Mouse (Mus musculus): Measurements from ENCODE around the gene Far2. TPM values are rescaled to one million over a fixed set of nuclear protein-coding genes. Genes with fewer than 3 reads are reported as not detected.
A peak's percentile ranks its signal among the peaks of the same experiment; 100 is the strongest.
"Not testable (repeated sequence)": the region's sequence is repeated elsewhere in the genome, so short reads cannot be mapped to it uniquely, and the experiment has no call there.

Gene Far2
- polyA plus RNA-seq, 1 experiment from 2014 or later = 20.5 TPM

- H3K9me3 ChIP-seq (ENCODE audit: control insufficient read depth, low read length) = no peaks in the 10 kb centered on the region
- H3K27me3 ChIP-seq (ENCODE audit: control insufficient read depth, insufficient read depth, low read length) = no peaks in the 10 kb centered on the region
- H3K4me2 ChIP-seq (ENCODE audit: low read length) = no peak overlapping the region
- DNase-seq (no peak), ATAC-seq (ENCODE audit: low FRiP score, low TSS enrichment) (no peak)
- no peak overlapping the region for H3K27ac ChIP-seq (replicated peaks; ENCODE audit: low read depth, low read length)
- no peak overlapping the region for H3K9ac ChIP-seq (replicated peaks; ENCODE audit: low read length)
- H3K4me1 ChIP-seq (ENCODE audit: control insufficient read depth, insufficient read depth, low read length) = peaks cover 10% of the 10 kb centered on the region; the same call in 1 of the 2 replicates
- no peaks in the 10 kb centered on the region for H3K36me3 ChIP-seq (ENCODE audit: control insufficient read depth, insufficient read depth, low read length)
- no peak overlapping the region for H3K4me3 ChIP-seq (replicated peaks; ENCODE audit: low read depth, low read length)
Measured at GRCm38 (mm10) chr6:148133536-148133935, 86.5 kb downstream of the Far2 start.

- Histone ChIP-seq H3K4me3 (replicated peaks; ENCODE audit: low read depth, low read length) (no peak overlapping the region), H3K27ac (replicated peaks; ENCODE audit: low read depth, low read length) (no peak overlapping the region), H3K9me3 (ENCODE audit: control insufficient read depth, low read length) (no peaks in the 10 kb centered on the region), H3K4me1 (ENCODE audit: control insufficient read depth, insufficient read depth, low read length) (peaks cover 10% of the 10 kb centered on the region; the same call in 1 of the 2 replicates), H3K4me2 (ENCODE audit: low read length) (no peak overlapping the region), H3K9ac (replicated peaks; ENCODE audit: low read length) (no peak overlapping the region), H3K27me3 (ENCODE audit: control insufficient read depth, insufficient read depth, low read length) (no peaks in the 10 kb centered on the region), H3K36me3 (ENCODE audit: control insufficient read depth, insufficient read depth, low read length) (no peaks in the 10 kb centered on the region)
- ATAC-seq (ENCODE audit: low FRiP score, low TSS enrichment) = peak; percentile 86
- DNase-seq = peak; percentile 91
- WGBS = 29% methylated on average over 9 of the region's 9 CpGs
Measured at GRCm38 (mm10) chr6:148135769-148136382, 88.8 kb downstream of the Far2 start.

GRCm38 (mm10) chr6:148139288-148139995, 92.4 kb downstream of the Far2 start:
- Histone ChIP-seq H3K36me3 (ENCODE audit: control insufficient read depth, insufficient read depth, low read length) (no peaks in the 10 kb centered on the region), H3K4me1 (ENCODE audit: control insufficient read depth, insufficient read depth, low read length) (no peaks in the 10 kb centered on the region), H3K9ac (replicated peaks; ENCODE audit: low read length) (no peak overlapping the region), H3K4me3 (replicated peaks; ENCODE audit: low read depth, low read length) (no peak overlapping the region), H3K27me3 (ENCODE audit: control insufficient read depth, insufficient read depth, low read length) (no peaks in the 10 kb centered on the region), H3K4me2 (ENCODE audit: low read length) (no peak overlapping the region), H3K27ac (replicated peaks; ENCODE audit: low read depth, low read length) (no peak overlapping the region), H3K9me3 (ENCODE audit: control insufficient read depth, low read length) (no peaks in the 10 kb centered on the region; the same call in 1 of the 2 replicates)
- DNase-seq (no peak), ATAC-seq (ENCODE audit: low FRiP score, low TSS enrichment) (no peak)
- 87% methylated on average over 6 of the region's 6 CpGs for WGBS

GRCm38 (mm10) chr6:148141874-148142273, 94.8 kb downstream of the Far2 start:
- no peak for DNase-seq
- H3K9me3 ChIP-seq (ENCODE audit: control insufficient read depth, low read length) = no peaks in the 10 kb centered on the region; the same call in 1 of the 2 replicates
- H3K27ac ChIP-seq (replicated peaks; ENCODE audit: low read depth, low read length) = no peak overlapping the region
- H3K9ac ChIP-seq (replicated peaks; ENCODE audit: low read length) = no peak overlapping the region
- no peaks in the 10 kb centered on the region for H3K36me3 ChIP-seq (ENCODE audit: control insufficient read depth, insufficient read depth, low read length)
- no peaks in the 10 kb centered on the region for H3K4me1 ChIP-seq (ENCODE audit: control insufficient read depth, insufficient read depth, low read length)
- H3K4me3 ChIP-seq (replicated peaks; ENCODE audit: low read depth, low read length) = no peak overlapping the region
- H3K27me3 ChIP-seq (ENCODE audit: control insufficient read depth, insufficient read depth, low read length) = no peaks in the 10 kb centered on the region
- no peak overlapping the region for H3K4me2 ChIP-seq (ENCODE audit: low read length)
- ATAC-seq (ENCODE audit: low FRiP score, low TSS enrichment) = no peak
- 83% methylated on average over 5 of the region's 5 CpGs for WGBS

- Histone ChIP-seq H3K36me3 (ENCODE audit: control insufficient read depth, insufficient read depth, low read length) (no peaks in the 10 kb centered on the region), H3K4me3 (replicated peaks; ENCODE audit: low read depth, low read length) (no peak overlapping the region), H3K27ac (replicated peaks; ENCODE audit: low read depth, low read length) (no peak overlapping the region), H3K27me3 (ENCODE audit: control insufficient read depth, insufficient read depth, low read length) (no peaks in the 10 kb centered on the region), H3K9me3 (ENCODE audit: control insufficient read depth, low read length) (no peaks in the 10 kb centered on the region; the same call in 1 of the 2 replicates), H3K4me2 (ENCODE audit: low read length) (no peak overlapping the region), H3K4me1 (ENCODE audit: control insufficient read depth, insufficient read depth, low read length) (no peaks in the 10 kb centered on the region), H3K9ac (replicated peaks; ENCODE audit: low read length) (no peak overlapping the region)
- WGBS = 91% methylated on average over 1 of the region's 1 CpGs
- DNase-seq (no peak), ATAC-seq (ENCODE audit: low FRiP score, low TSS enrichment) (no peak)
Measured at GRCm38 (mm10) chr6:148142421-148142820, 95.4 kb downstream of the Far2 start.

GRCm38 (mm10) chr6:148152305-148152704, 105.2 kb downstream of the Far2 start:
- H3K36me3 ChIP-seq (ENCODE audit: control insufficient read depth, insufficient read depth, low read length); DNase-seq; H3K27me3 ChIP-seq (ENCODE audit: control insufficient read depth, insufficient read depth, low read length); ATAC-seq (ENCODE audit: low FRiP score, low TSS enrichment); H3K9ac ChIP-seq (replicated peaks; ENCODE audit: low read length); H3K27ac ChIP-seq (replicated peaks; ENCODE audit: low read depth, low read length); H3K4me1 ChIP-seq (ENCODE audit: control insufficient read depth, insufficient read depth, low read length); H3K9me3 ChIP-seq (ENCODE audit: control insufficient read depth, low read length); H3K4me3 ChIP-seq (replicated peaks; ENCODE audit: low read depth, low read length); H3K4me2 ChIP-seq (ENCODE audit: low read length): not testable (repeated sequence)
- WGBS = 63% methylated on average over 4 of the region's 4 CpGs

GRCm38 (mm10) chr6:148172904-148173303, 125.8 kb downstream of the Far2 start:
- no peaks in the 10 kb centered on the region for H3K9me3 ChIP-seq (ENCODE audit: control insufficient read depth, low read length)
- DNase-seq (no peak), ATAC-seq (ENCODE audit: low FRiP score, low TSS enrichment) (no peak)
- H3K36me3 ChIP-seq (ENCODE audit: control insufficient read depth, insufficient read depth, low read length) = peaks cover 3% of the 10 kb centered on the region; the same call in 1 of the 2 replicates
- H3K4me1 ChIP-seq (ENCODE audit: control insufficient read depth, insufficient read depth, low read length) = no peaks in the 10 kb centered on the region
- WGBS = 92% methylated on average over 3 of the region's 3 CpGs
- no peak overlapping the region for H3K4me3 ChIP-seq (replicated peaks; ENCODE audit: low read depth, low read length)
- H3K27ac ChIP-seq (replicated peaks; ENCODE audit: low read depth, low read length) = no peak overlapping the region
- no peak overlapping the region for H3K9ac ChIP-seq (replicated peaks; ENCODE audit: low read length)
- no peaks in the 10 kb centered on the region for H3K27me3 ChIP-seq (ENCODE audit: control insufficient read depth, insufficient read depth, low read length)
- H3K4me2 ChIP-seq (ENCODE audit: low read length) = no peak overlapping the region

GRCm38 (mm10) chr6:148185694-148186093, 138.6 kb downstream of the Far2 start:
- Histone ChIP-seq H3K9ac (replicated peaks; ENCODE audit: low read length) (no peak overlapping the region), H3K27me3 (ENCODE audit: control insufficient read depth, insufficient read depth, low read length) (no peaks in the 10 kb centered on the region), H3K4me1 (ENCODE audit: control insufficient read depth, insufficient read depth, low read length) (no peaks in the 10 kb centered on the region), H3K4me2 (ENCODE audit: low read length) (no peak overlapping the region), H3K9me3 (ENCODE audit: control insufficient read depth, low read length) (no peaks in the 10 kb centered on the region), H3K36me3 (ENCODE audit: control insufficient read depth, insufficient read depth, low read length) (peaks cover 88% of the 10 kb centered on the region), H3K4me3 (replicated peaks; ENCODE audit: low read depth, low read length) (no peak overlapping the region), H3K27ac (replicated peaks; ENCODE audit: low read depth, low read length) (no peak overlapping the region)
- DNase-seq = no peak
- WGBS = 96% methylated on average over 1 of the region's 1 CpGs
- ATAC-seq (ENCODE audit: low FRiP score, low TSS enrichment) = no peak

All from midbrain, embryonic 14.5 days (tissue).